In the genomic region with DNA sequence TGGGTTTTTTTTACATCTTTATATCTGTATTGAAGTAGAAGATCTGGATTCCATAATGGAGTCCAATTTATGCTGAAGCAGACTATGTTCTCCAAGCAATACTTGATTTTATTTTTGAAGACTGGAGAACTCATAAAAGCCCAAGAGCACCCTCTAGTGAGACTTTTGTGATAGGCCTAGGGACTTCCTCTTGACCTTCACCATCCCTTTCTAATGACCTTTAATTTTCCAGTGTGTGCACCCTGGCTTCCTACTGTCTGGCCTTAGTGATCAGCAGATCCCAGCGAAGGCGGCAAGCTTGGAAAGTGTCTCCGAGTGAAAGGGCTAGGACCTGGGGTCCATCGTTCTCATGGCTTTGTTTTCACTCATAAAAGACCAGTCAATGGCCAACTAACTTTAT, we compare ENCODE assay signal across 9 mouse cellular contexts.
DNase-seq lines count a peak whose midpoint lies in the region; ATAC-seq and TF ChIP-seq lines count a peak whose summit lies in the region.
"Had no signal": no experiment of that assay in that cellular context is flagged by ENCODE, and none has a peak within 500 bp of the region (broad histone marks: within the 10 kb centered on the region; RNA-seq: fewer than 3 reads in every experiment).

No protein-coding gene starts in this region.

- H3K79me2 ChIP-seq in heart, adult 2 months (replicated peaks; ENCODE audit: control insufficient read depth, insufficient read depth, low read length) = no peaks in the 10 kb centered on the region

- no peaks in the 10 kb centered on the region for H3K27me3 ChIP-seq in heart, adult 2 months (ENCODE audit: control insufficient read depth, insufficient read depth, low read length)
- no peaks in the 10 kb centered on the region for H3K27me3 ChIP-seq in heart, embryonic 10.5 days (ENCODE audit: insufficient read depth, poor library complexity, severe bottlenecking)
- no peaks in the 10 kb centered on the region for H3K27me3 ChIP-seq in neural tube, embryonic 15.5 days (replicated peaks)
- H3K27me3 ChIP-seq: midbrain, embryonic 12.5 days had no signal

- ATAC-seq in neural tube, embryonic 15.5 days (ENCODE audit: low FRiP score) = no peak

- no peak for TF ChIP-seq POLR2A in heart, adult 2 months (IDR thresholded peaks at IDR 0.05; ENCODE audit: insufficient read depth, low read depth, low read length)

- DNase-seq in heart, adult 2 months = no peak
- no peak for DNase-seq in heart, embryonic 10.5 days (ENCODE audit: low spot score)
- DNase-seq in CD4-positive, CD25-positive, alpha-beta regulatory T cell, adult 2 months (ENCODE audit: low read depth, low spot score) = peak; percentile 38
- DNase-seq in brain, adult 2 months (ENCODE audit: low read depth, low spot score) = peak; percentile 62
- DNase-seq in kidney, postnatal 36 days = peak; percentile 59 to 63
- DNase-seq in urinary bladder, adult 18-20 months (ENCODE audit: low spot score in 2 of 2) = no peak
- no peak for DNase-seq in natural killer cell, adult 2 months (ENCODE audit: low spot score in 2 of 2)

- intact Hi-C loops in heart, adult 2 months (cut with DNase I) = loop anchor here (5.0 kb wide), 2 partner anchors 256 to 331 kb away; no protein-coding TSS in a partner anchor

- H3K4me3 ChIP-seq in heart, adult 2 months = no peak overlapping the region
- no peak overlapping the region for H3K4me3 ChIP-seq in heart, embryonic 10.5 days
- no peak overlapping the region for H3K4me3 ChIP-seq in neural tube, embryonic 15.5 days (replicated peaks)
- H3K4me3 ChIP-seq: midbrain, embryonic 12.5 days had no signal

- no peak overlapping the region for H3K9ac ChIP-seq in heart, adult 2 months (ENCODE audit: low read depth, low read length)
- no peak overlapping the region for H3K9ac ChIP-seq in neural tube, embryonic 15.5 days (replicated peaks)
- H3K9ac ChIP-seq: midbrain, embryonic 12.5 days had no signal

- TF ChIP-seq CTCF in heart, adult 2 months (IDR thresholded peaks at IDR 0.05) = peak; percentile 77

- H3K27ac ChIP-seq in heart, adult 2 months = no peak overlapping the region
- H3K27ac ChIP-seq in heart, embryonic 10.5 days = no peak overlapping the region
- no peak overlapping the region for H3K27ac ChIP-seq in neural tube, embryonic 15.5 days (replicated peaks)
- H3K27ac ChIP-seq: midbrain, embryonic 12.5 days had no signal

- H3K4me1 ChIP-seq in heart, adult 2 months (ENCODE audit: control insufficient read depth, insufficient read depth, low read length) = peaks cover 2% of the 10 kb centered on the region; the same call in 1 of the 2 replicates
- no peaks in the 10 kb centered on the region for H3K4me1 ChIP-seq in heart, embryonic 10.5 days
- H3K4me1 ChIP-seq in neural tube, embryonic 15.5 days = no peaks in the 10 kb centered on the region
- H3K4me1 ChIP-seq: midbrain, embryonic 12.5 days had no signal

- H3K36me3 ChIP-seq in heart, adult 2 months (ENCODE audit: control insufficient read depth, insufficient read depth, low read length) = peaks cover 2% of the 10 kb centered on the region; the same call in 1 of the 2 replicates
- H3K36me3 ChIP-seq in heart, embryonic 10.5 days = no peaks in the 10 kb centered on the region
- H3K36me3 ChIP-seq in neural tube, embryonic 15.5 days = no peaks in the 10 kb centered on the region
- H3K36me3 ChIP-seq: midbrain, embryonic 12.5 days had no signal

- WGBS in heart, adult 2 months = 83% methylated on average over 4 of the region's 4 CpGs
- 62% methylated on average over 4 of the region's 4 CpGs for WGBS in heart, embryonic 10.5 days
- WGBS in neural tube, embryonic 15.5 days = 33% methylated on average over 4 of the region's 4 CpGs

- H3K4me2 ChIP-seq in neural tube, embryonic 15.5 days = no peak overlapping the region
- H3K4me2 ChIP-seq: midbrain, embryonic 12.5 days had no signal

- TF ChIP-seq EP300 in heart, adult 2 months (IDR thresholded peaks at IDR 0.05; ENCODE audit: insufficient read depth, low read depth, low read length) = no peak

- H3K9me3 ChIP-seq in heart, embryonic 10.5 days = no peaks in the 10 kb centered on the region
- H3K9me3 ChIP-seq in neural tube, embryonic 15.5 days (replicated peaks) = no peaks in the 10 kb centered on the region
- H3K9me3 ChIP-seq: midbrain, embryonic 12.5 days had no signal

Comparison
In these comparisons a context has a peak if more than half of its experiments do, and no peak if none do; other contexts are left out.
1. DNase-seq: peak in CD4-positive, CD25-positive, alpha-beta regulatory T cell, adult 2 months (single experiment), brain, adult 2 months (single experiment) and kidney, postnatal 36 days (2 of 2); none in heart, adult 2 months (0 of 2), heart, embryonic 10.5 days (single experiment), urinary bladder, adult 18-20 months (0 of 2) and natural killer cell, adult 2 months (0 of 2).